Mouse (Mus musculus) adrenal gland, postnatal 10 days (tissue): ENCODE measurements around the gene Olfr491. TPM values are rescaled to one million over a fixed set of nuclear protein-coding genes. Genes with fewer than 3 reads are reported as not detected.

Experiments used
- DNase-seq: peaks from one replicate; pipeline ENCODE4 v3.0.0; 2021; ENCODE audit warnings: mixed read lengths
- long read RNA-seq, 2 experiments: library from polyadenylated mRNA; stranded (forward); transcript quantifications; one replicate each; pipeline ENCODE4 v2.0.0; 2021
- total RNA-seq, 2 experiments: library from RNA; stranded (reverse); gene quantifications; 2 replicates each; pipeline ENCODE4 v1.2.3; 2021

Olfr491 gene
- total RNA-seq = not detected
- long read RNA-seq, experiment 1 = 0 reads
- long read RNA-seq, experiment 2 = 0 reads

DNA sequence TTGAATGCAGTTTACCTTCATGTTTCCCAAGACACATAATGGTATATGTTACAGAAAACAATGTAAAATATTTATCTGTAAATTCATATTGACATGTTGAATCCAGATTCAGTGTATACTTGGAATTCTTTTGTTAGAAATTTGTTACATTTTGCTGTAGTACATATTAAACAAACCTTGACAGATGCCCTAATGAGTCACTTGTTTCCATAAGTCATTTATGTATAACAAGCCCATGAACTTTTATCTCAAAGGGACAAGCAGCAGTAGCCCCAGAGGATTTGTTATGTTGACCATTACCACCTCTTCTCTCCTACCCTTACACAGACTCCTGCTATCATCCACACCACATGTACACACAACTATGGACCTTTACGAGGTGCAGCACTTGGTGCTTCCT lies at the start of gene Olfr491:
Olfr491 (plus strand) TSS at position 301 of the 400 bp plus-strand sequence.
- DNase-seq = no peak

DNA sequence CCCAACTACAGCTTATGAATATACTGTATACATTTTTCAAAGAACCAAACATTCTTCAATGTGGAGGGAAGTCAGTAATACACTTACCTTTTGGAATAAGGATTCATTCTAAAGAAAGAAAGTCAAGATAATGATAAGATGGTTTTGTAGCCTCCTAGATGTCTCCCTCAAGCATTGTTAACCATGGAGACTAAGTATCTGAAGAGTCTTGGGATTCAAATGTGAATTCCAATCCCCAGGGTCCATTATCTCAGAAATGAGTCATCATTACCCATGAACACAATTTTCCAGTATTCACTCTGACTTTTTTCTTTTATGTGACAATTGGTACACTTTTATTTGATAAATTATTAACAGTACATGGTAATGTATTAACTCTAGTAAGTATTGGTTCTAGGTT lies 24.4 kb upstream of the Olfr491 start, which contains the start of gene Olfr490:
Olfr490 (minus strand) TSS at position 101 of the 400 bp plus-strand sequence.
- no peak for DNase-seq

DNA sequence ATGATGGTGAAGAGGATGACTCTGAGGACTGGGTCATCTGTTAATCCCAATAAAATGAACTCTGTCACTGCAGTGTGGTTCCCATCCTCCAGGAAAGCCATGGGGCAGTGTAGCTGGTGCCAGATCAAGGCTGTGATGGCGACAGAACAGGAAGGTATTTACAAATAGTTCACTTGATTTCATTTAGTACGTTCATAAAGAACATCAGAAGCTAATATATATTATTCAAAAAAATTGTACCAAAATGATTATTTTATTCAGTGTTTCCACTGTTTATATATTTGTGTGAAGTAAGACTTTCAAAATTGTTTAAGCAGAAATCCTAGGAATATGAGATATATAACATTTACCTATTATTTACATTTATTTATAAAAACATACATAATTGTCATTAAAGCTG lies 10.3 kb downstream of the Olfr491 start, which contains the start of gene Olfr492:
Olfr492 (minus strand) TSS at position 101 of the 400 bp plus-strand sequence.
- no peak for DNase-seq

DNA sequence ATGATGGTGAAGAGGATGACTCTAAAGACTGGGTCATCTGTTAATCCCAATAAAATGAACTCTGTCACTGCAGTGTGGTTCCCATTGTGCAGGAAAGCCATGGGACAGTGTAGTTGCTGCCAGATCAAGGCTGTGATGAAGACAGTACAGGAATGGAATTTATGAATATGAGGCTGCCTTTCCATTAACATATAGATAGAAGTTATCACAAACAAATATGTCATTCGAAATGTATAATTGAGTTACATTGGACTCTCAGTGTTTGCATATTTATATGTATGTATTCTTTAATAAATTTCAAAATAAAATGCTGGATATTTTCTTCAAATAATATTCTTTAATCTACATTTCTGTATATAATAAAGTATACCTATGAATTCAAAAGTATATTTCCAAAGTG lies 33.6 kb downstream of the Olfr491 start, which contains the start of gene Olfr493:
Olfr493 (minus strand) TSS at position 101 of the 400 bp plus-strand sequence.
- DNase-seq = no peak

DNA sequence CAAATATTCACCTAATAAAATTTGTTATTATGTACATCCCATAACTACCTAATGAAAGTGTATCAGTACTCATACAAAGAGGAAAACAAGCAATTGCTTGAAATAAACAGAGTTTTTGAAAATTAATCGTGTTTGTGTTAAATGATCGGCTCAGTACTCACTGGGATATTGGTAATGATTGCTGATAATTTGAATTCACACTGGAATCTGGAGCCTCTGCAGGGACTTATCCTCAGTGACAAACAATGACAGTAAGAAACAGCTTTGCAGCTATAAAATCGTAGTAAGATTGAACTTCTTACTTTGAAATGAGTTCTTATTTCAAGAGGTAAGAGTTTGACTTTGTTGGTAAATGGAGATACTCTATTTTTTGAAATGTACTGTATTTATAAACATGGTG lies 51.8 kb downstream of the Olfr491 start, which contains the start of gene Olfr494:
Olfr494 (plus strand) TSS at position 301 of the 400 bp plus-strand sequence.
- no peak for DNase-seq

Other genes starting within 250 kb of the Olfr491 start
- not detected for gene Olfr480, start 246.1 kb upstream of the Olfr491 start, total RNA-seq
- not detected for gene Olfr481, start 233.6 kb upstream of the Olfr491 start, total RNA-seq
- gene Olfr482, start 215.9 kb upstream of the Olfr491 start, total RNA-seq = 1 to 10 TPM; 1.7 TPM
- not detected for gene Olfr483, start 212.6 kb upstream of the Olfr491 start, total RNA-seq
- not detected for gene Olfr484, start 186.0 kb upstream of the Olfr491 start, total RNA-seq
- not detected for gene Olfr485, start 153.6 kb upstream of the Olfr491 start, total RNA-seq
- not detected for gene Olfr486, start 140.7 kb upstream of the Olfr491 start, total RNA-seq
- not detected for gene Olfr487, start 98.8 kb upstream of the Olfr491 start, total RNA-seq
- not detected for gene Olfr488, start 55.1 kb upstream of the Olfr491 start, total RNA-seq
- not detected for gene Olfr490, start 24.5 kb upstream of the Olfr491 start, total RNA-seq
- not detected for gene Olfr492, start 10.2 kb downstream of the Olfr491 start, total RNA-seq
- gene Olfr493, start 33.5 kb downstream of the Olfr491 start, total RNA-seq = not detected
- not detected for gene Olfr494, start 51.9 kb downstream of the Olfr491 start, total RNA-seq
- not detected for gene Olfr495, start 79.7 kb downstream of the Olfr491 start, total RNA-seq
- gene Olfr497, start 107.0 kb downstream of the Olfr491 start, total RNA-seq = not detected
- gene Olfr498, start 151.9 kb downstream of the Olfr491 start, total RNA-seq = not detected
- not detected for gene Olfr502, start 211.6 kb downstream of the Olfr491 start, total RNA-seq
- not detected for gene Olfr503, start 231.1 kb downstream of the Olfr491 start, total RNA-seq